Mouse (Mus musculus) liver, postnatal 0 days (tissue): ENCODE measurements at regions not wholly inside any gene's neighbourhood (a gene's known extent, or its start where the extent isn't known, plus 50 kb on each side); places are given as distances from the start of the nearest gene placed in this dataset.

Source experiments
- ATAC-seq: fragments of 200-750 bp; cut with Nextera tagmentation; 2 replicates; pipeline ENCODE4 v1.8.0; 2017; ENCODE audit warnings: mild to moderate bottlenecking, moderate library complexity
- DNase-seq: peaks from one replicate; pipeline ENCODE4 v3.0.0-alpha.2; 2016
- H3K27ac ChIP-seq: fragments of 300-500 bp; sonication (generic); 2 replicates; pipeline ENCODE4 v1.5.1; 2014; ENCODE audit warnings: antibody characterized with exemption, moderate library complexity, mild to moderate bottlenecking, low read depth
- H3K27me3 ChIP-seq: fragments of 300-500 bp; sonication (generic); 2 replicates; pipeline ENCODE4 v1.6.1; 2014; ENCODE audit warnings: low read length, control low read depth, mixed read lengths; ENCODE audit not compliant: insufficient read depth
- H3K36me3 ChIP-seq: fragments of 300-500 bp; sonication (generic); replicated peaks from 2 replicates; pipeline ENCODE4 v1.6.1; 2014; ENCODE audit warnings: mild to moderate bottlenecking, control low read depth, low read length, moderate library complexity, mixed read lengths; ENCODE audit not compliant: insufficient read depth
- H3K4me1 ChIP-seq: fragments of 300-500 bp; sonication (generic); 2 replicates; pipeline ENCODE4 v1.6.1; 2014; ENCODE audit warnings: antibody characterized with exemption, mild to moderate bottlenecking, control low read depth; ENCODE audit not compliant: insufficient read depth
- H3K4me2 ChIP-seq: fragments of 300-500 bp; sonication (generic); 2 replicates; pipeline ENCODE4 v1.6.1; 2014; ENCODE audit warnings: low read depth, mild to moderate bottlenecking, low read length, moderate library complexity, mixed read lengths
- H3K4me3 ChIP-seq: fragments of 300-500 bp; sonication (generic); 2 replicates; pipeline ENCODE4 v1.5.1; 2014; ENCODE audit warnings: low read depth, low read length
- H3K9ac ChIP-seq: fragments of 300-500 bp; sonication (generic); replicated peaks from 2 replicates; pipeline ENCODE4 v1.6.1; 2014; ENCODE audit warnings: mild to moderate bottlenecking, moderate library complexity
- H3K9me3 ChIP-seq: fragments of 300-500 bp; sonication (generic); 2 replicates; pipeline ENCODE4 v1.6.1; 2016; ENCODE audit warnings: mild to moderate bottlenecking, control low read depth, low read length, mixed read lengths
- CTCF ChIP-seq: sonication (generic); IDR thresholded peaks from 2 replicates; pipeline ENCODE4 v1.5.1; 2016; ENCODE audit warnings: antibody characterized with exemption, low read depth
- EP300 ChIP-seq: IDR thresholded peaks from 2 replicates; pipeline ENCODE4 v1.6.1; 2016; ENCODE audit warnings: antibody characterized with exemption, low read depth, mild to moderate bottlenecking
- WGBS: fragments of 180-500 bp; shearing (Covaris S2); extraction: QIAGEN DNeasy Blood & Tissue Kit; methylation state at CpG from one replicate; pipeline ENCODE4 v1.1.7; 2014; ENCODE audit not compliant: insufficient replicate concordance; 5-methylcytosine and 5-hydroxymethylcytosine counted together

- ATAC-seq (no peak), DNase-seq (no peak)
- H3K4me1 ChIP-seq, result no peaks in the 10 kb centered on the region
- TF ChIP-seq CTCF (no peak), EP300 (no peak)
- H3K9me3 ChIP-seq, result no peaks in the 10 kb centered on the region
- H3K4me2 ChIP-seq, result no peak overlapping the region
- no peak overlapping the region for H3K27ac ChIP-seq
- H3K27me3 ChIP-seq, result no peaks in the 10 kb centered on the region
- H3K36me3 ChIP-seq, result no peaks in the 10 kb centered on the region
- H3K9ac ChIP-seq, result no peak overlapping the region
- no peak overlapping the region for H3K4me3 ChIP-seq
These were observed 462.7 kb upstream of the Id2 start for GRCm38 (mm10) chr12:25559601-25560000.

DNA sequence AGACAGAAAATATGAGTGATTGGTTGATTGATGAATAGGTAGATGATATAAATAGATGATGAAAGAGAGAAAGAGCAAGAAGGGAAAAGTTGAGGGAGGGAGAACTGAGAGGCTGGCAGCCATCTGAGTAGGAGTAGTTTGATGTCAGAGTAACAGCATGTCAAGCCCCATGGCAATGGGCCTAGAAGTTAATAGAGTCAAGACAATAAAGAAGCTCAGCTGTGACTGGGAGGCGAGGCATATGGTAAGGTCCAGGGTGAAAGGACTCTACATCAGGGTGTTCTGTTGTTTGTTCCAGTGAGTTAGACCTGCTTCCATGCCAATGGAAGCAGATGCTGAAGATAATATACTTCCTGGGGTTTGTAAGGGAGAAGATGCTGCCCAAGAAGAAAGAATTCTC lies 456.7 kb upstream of the Id2 start:
- H3K9me3 ChIP-seq, result no peaks in the 10 kb centered on the region
- no peak overlapping the region for H3K9ac ChIP-seq
- WGBS, result 71% methylated on average over 1 of the region's 1 CpGs
- H3K27ac ChIP-seq, result no peak overlapping the region
- H3K4me2 ChIP-seq, result no peak overlapping the region
- no peak overlapping the region for H3K4me3 ChIP-seq
- TF ChIP-seq EP300 (no peak), CTCF (no peak)
- ATAC-seq (no peak), DNase-seq (no peak)
- no peaks in the 10 kb centered on the region for H3K36me3 ChIP-seq
- no peaks in the 10 kb centered on the region for H3K4me1 ChIP-seq
- no peaks in the 10 kb centered on the region for H3K27me3 ChIP-seq

DNA sequence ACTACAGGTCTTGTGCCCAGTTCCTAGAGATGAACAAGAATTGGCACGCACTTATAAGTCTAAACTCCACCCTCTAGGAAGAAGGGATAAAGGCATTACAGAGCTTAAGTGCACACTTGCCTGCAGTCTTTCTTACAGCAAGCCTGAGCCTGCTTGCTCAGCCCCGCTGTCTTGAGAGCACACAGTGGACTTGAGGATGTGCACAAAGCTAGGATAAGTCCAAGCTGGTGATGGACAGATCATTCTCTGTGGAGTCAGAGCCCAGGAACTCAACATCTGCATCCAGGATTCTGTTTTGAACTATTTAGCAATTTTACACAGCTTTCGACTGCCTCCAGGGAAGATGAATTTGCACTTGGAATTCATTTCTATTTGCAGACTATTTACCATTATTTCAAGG lies 452.8 kb upstream of the Id2 start:
- Histone ChIP-seq H3K9ac (no peak overlapping the region), H3K9me3 (no peaks in the 10 kb centered on the region), H3K27ac (no peak overlapping the region), H3K27me3 (no peaks in the 10 kb centered on the region), H3K4me1 (no peaks in the 10 kb centered on the region), H3K36me3 (no peaks in the 10 kb centered on the region), H3K4me2 (no peak overlapping the region), H3K4me3 (no peak overlapping the region)
- WGBS, result 81% methylated on average over 3 of the region's 3 CpGs
- TF ChIP-seq EP300, result no peak
- TF ChIP-seq CTCF, result no peak
- no peak for ATAC-seq
- DNase-seq, result no peak

GRCm38 (mm10) chr12:25544253-25544652 lies 447.3 kb upstream of the Id2 start:
- H3K4me3 ChIP-seq, result no peak overlapping the region
- ATAC-seq, result no peak
- H3K36me3 ChIP-seq, result no peaks in the 10 kb centered on the region
- WGBS, result 57% methylated on average over 6 of the region's 6 CpGs
- H3K4me2 ChIP-seq, result no peak overlapping the region
- H3K4me1 ChIP-seq, result no peaks in the 10 kb centered on the region
- DNase-seq, result no peak
- no peak overlapping the region for H3K27ac ChIP-seq
- H3K9me3 ChIP-seq, result no peaks in the 10 kb centered on the region
- no peak overlapping the region for H3K9ac ChIP-seq
- TF ChIP-seq CTCF, result no peak
- TF ChIP-seq EP300, result no peak
- no peaks in the 10 kb centered on the region for H3K27me3 ChIP-seq

DNA sequence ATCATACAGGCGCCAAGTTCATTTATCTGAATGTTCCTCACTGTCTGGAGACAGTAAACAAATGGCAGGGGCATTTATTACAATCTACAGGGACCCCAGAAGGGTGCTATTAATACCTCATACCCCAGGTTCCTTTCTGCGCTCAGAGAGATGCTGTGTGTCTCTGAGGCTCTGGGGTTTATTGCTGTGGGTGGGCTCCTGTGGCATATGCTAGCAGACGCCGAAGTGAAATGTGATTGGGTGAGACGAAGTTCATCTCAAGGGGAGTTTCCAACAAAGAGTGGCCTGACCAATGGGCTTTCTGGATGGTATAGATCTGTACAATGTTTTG lies 437.6 kb upstream of the Id2 start:
- WGBS, result 69% methylated on average over 5 of the region's 5 CpGs
- H3K9ac ChIP-seq, result no peak overlapping the region
- H3K27ac ChIP-seq, result no peak overlapping the region
- TF ChIP-seq EP300 (no peak), CTCF (no peak)
- H3K36me3 ChIP-seq, result no peaks in the 10 kb centered on the region
- H3K4me3 ChIP-seq, result no peak overlapping the region
- H3K4me1 ChIP-seq, result no peaks in the 10 kb centered on the region
- H3K27me3 ChIP-seq, result no peaks in the 10 kb centered on the region
- DNase-seq, result no peak
- ATAC-seq, result no peak
- no peak overlapping the region for H3K4me2 ChIP-seq
- H3K9me3 ChIP-seq, result no peaks in the 10 kb centered on the region

DNA sequence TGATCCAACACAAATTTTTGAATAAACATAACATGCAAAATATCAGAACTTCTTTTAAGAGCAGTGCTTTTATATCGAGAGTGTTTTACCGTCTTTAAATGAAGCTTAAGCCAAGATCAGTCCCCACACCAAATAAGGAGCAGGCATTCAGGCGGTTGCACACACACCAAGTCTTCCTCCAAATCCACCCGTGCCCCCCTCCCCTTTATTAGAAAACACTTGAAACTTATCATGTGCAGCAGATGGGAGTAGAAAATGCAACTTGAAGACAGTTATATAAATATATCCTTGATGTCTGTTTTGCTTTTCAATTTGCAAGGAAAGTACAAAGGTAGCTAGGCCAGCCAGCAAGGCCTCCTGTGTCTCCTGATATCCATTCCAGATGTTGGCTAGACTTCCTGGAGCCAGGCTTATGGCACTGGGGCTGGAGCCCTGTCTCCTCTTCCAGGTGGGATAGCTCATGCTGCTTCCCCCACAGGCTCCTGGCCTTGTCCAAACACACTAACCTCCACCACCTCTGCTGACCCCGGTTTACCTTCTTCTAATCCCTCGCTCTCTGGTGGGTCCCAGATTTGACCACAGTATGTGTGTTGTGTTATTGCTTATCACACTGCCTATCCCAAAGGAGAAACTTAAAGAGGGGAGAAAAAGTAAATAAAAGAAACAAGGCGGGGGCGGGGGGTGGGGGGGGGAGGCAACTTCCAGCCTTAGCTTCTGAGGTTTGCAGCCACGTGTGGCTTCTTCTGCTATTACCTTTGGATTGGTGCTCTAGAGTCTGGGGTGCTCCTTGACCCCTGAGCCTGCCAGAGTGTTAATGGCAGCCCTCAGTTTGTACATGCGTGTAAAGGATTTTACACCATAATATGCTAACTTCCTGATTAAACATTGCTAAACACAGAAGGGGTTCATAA lies 437.0 kb upstream of the Id2 start:
- Histone ChIP-seq H3K4me1 (no peaks in the 10 kb centered on the region), H3K36me3 (no peaks in the 10 kb centered on the region), H3K27ac (no peak overlapping the region), H3K27me3 (no peaks in the 10 kb centered on the region), H3K4me3 (no peak overlapping the region), H3K4me2 (no peak overlapping the region), H3K9me3 (no peaks in the 10 kb centered on the region), H3K9ac (no peak overlapping the region)
- DNase-seq (no peak), ATAC-seq (no peak)
- whole genome bisulfite sequencing, result 55% methylated on average over 10 of the region's 10 CpGs
- no peak for TF ChIP-seq CTCF
- TF ChIP-seq EP300, result no peak
